Mouse (Mus musculus) heart, adult 2 months (tissue): ENCODE results near the gene Calcoco1. TPM values are rescaled to one million over a fixed set of nuclear protein-coding genes. Genes with fewer than 3 reads are reported as not detected.

Source experiments
- DNase-seq, 2 experiments: peaks; one replicate each; pipeline ENCODE4 v3.0.0; 2021
- H3K27ac ChIP-seq: fragments of 200-600 bp; 2 replicates; pipeline ENCODE4 v1.8.1; 2022
- H3K27me3 ChIP-seq: fragments of 200-500 bp; 2 replicates; pipeline ENCODE4 v1.6.1; 2012; ENCODE audit warnings: mild to moderate bottlenecking, low read length, inconsistent platforms, mixed read lengths; ENCODE audit not compliant: control insufficient read depth, insufficient read depth
- H3K36me3 ChIP-seq: fragments of 200-500 bp; 2 replicates; pipeline ENCODE4 v1.6.1; 2012; ENCODE audit warnings: low read length, inconsistent platforms; ENCODE audit not compliant: control insufficient read depth, insufficient read depth
- H3K4me1 ChIP-seq: fragments of 200-500 bp; 2 replicates; pipeline ENCODE4 v1.6.1; 2011; ENCODE audit warnings: low read length; ENCODE audit not compliant: control insufficient read depth, insufficient read depth
- H3K4me3 ChIP-seq: fragments of 200-600 bp; 2 replicates; pipeline ENCODE4 v1.8.1; 2022
- H3K79me2 ChIP-seq: fragments of 200-500 bp; replicated peaks from 2 replicates; pipeline ENCODE4 v1.6.1; 2012; ENCODE audit warnings: mild to moderate bottlenecking, inconsistent platforms, low read length, moderate library complexity, mixed read lengths; ENCODE audit not compliant: control insufficient read depth, insufficient read depth
- H3K9ac ChIP-seq: fragments of 200-500 bp; 2 replicates; pipeline ENCODE4 v1.6.1; 2012; ENCODE audit warnings: low read depth, mild to moderate bottlenecking, control low read depth, inconsistent platforms, low read length, mixed read lengths
- CTCF ChIP-seq: fragments of 200-600 bp; IDR thresholded peaks from 2 replicates; pipeline ENCODE4 v1.8.1; 2022; ENCODE audit warnings: antibody characterized with exemption, mild to moderate bottlenecking, moderate library complexity
- EP300 ChIP-seq: fragments of 200-500 bp; IDR thresholded peaks from 2 replicates; pipeline ENCODE4 v1.6.1; 2011; ENCODE audit warnings: low read depth, low read length, control low read depth; ENCODE audit not compliant: insufficient read depth
- POLR2A ChIP-seq: fragments of 200-500 bp; IDR thresholded peaks from 2 replicates; pipeline ENCODE4 v1.6.1; 2011; ENCODE audit warnings: mild to moderate bottlenecking, low read depth, low read length, control low read depth; ENCODE audit not compliant: insufficient read depth
- WGBS: fragments of 180-500 bp; shearing (Covaris S2); methylation state at CpG from one replicate; pipeline ENCODE4 v1.1.7; 2018; 5-methylcytosine and 5-hydroxymethylcytosine counted together
- intact Hi-C: fragments of 180-260 bp; cut with DNase I; formaldehyde crosslinking; loops from one replicate; pipeline ENCODE4 v1.15.1; 2025
- polyA plus RNA-seq: library from polyadenylated mRNA; depleted of rRNA; stranded (reverse); fragments of >200 nt; gene quantifications from 2 replicates; pipeline ENCODE4 v1.2.3, GENCODE M21; 2012
- total RNA-seq, 2 experiments: library from RNA; stranded (reverse); gene quantifications; 2 replicates each; pipeline ENCODE4 v1.2.3; 2021

The Calcoco1 gene
- total and polyA plus RNA-seq, 3 experiments: 98.0 to 124 (median 108) TPM

- H3K79me2 ChIP-seq: no peaks in the 10 kb centered on the region
- 12% methylated on average over 20 of the region's 20 CpGs for WGBS
- no peaks in the 10 kb centered on the region for H3K36me3 ChIP-seq
- peak overlapping the region; percentile 44 for H3K9ac ChIP-seq
- intact Hi-C loops: no loop called here
- no peak for DNase-seq
- no peak for TF ChIP-seq EP300
- TF ChIP-seq POLR2A: no peak
- peaks cover 2% of the 10 kb centered on the region; the same call in 1 of the 2 replicates for H3K27me3 ChIP-seq
- H3K4me3 ChIP-seq: peak overlapping the region; percentile 60
- no peak overlapping the region; the same call in 1 of the 2 replicates for H3K27ac ChIP-seq
- no peaks in the 10 kb centered on the region; the same call in 1 of the 2 replicates for H3K4me1 ChIP-seq
Observed at GRCm38 (mm10) chr15:102747286-102747640, 25.3 kb upstream of the Calcoco1 start.

GRCm38 (mm10) chr15:102746488-102747285 lies 24.7 kb upstream of the Calcoco1 start:
- Histone ChIP-seq H3K36me3 (no peaks in the 10 kb centered on the region), H3K79me2 (no peaks in the 10 kb centered on the region), H3K27ac (no peak overlapping the region; the same call in 1 of the 2 replicates), H3K4me3 (peak overlapping the region; percentile 60), H3K27me3 (peaks cover 2% of the 10 kb centered on the region; the same call in 1 of the 2 replicates), H3K9ac (peak overlapping the region; percentile 44), H3K4me1 (no peaks in the 10 kb centered on the region; the same call in 1 of the 2 replicates)
- peak; percentile 52 to 58 for DNase-seq
- 1% methylated on average over 75 of the region's 75 CpGs for WGBS
- no peak for TF ChIP-seq CTCF
- TF ChIP-seq EP300: no peak
- TF ChIP-seq POLR2A: no peak
- intact Hi-C loops: no loop called here

GRCm38 (mm10) chr15:102746126-102746487 lies 24.1 kb upstream of the Calcoco1 start:
- no peaks in the 10 kb centered on the region for H3K79me2 ChIP-seq
- 30% methylated on average over 11 of the region's 11 CpGs for WGBS
- intact Hi-C loops: no loop called here
- DNase-seq: no peak
- H3K9ac ChIP-seq: peak overlapping the region; percentile 44; the same call in 1 of the 2 replicates
- no peak for TF ChIP-seq POLR2A
- no peak for TF ChIP-seq CTCF
- TF ChIP-seq EP300: no peak
- H3K36me3 ChIP-seq: no peaks in the 10 kb centered on the region
- peak overlapping the region; percentile 60 for H3K4me3 ChIP-seq
- H3K4me1 ChIP-seq: no peaks in the 10 kb centered on the region; the same call in 1 of the 2 replicates
- no peak overlapping the region for H3K27ac ChIP-seq
- peaks cover 2% of the 10 kb centered on the region; the same call in 1 of the 2 replicates for H3K27me3 ChIP-seq

- Histone ChIP-seq H3K4me1 (no peaks in the 10 kb centered on the region; the same call in 1 of the 2 replicates), H3K36me3 (no peaks in the 10 kb centered on the region), H3K27ac (no peak overlapping the region), H3K4me3 (no peak overlapping the region), H3K79me2 (no peaks in the 10 kb centered on the region), H3K9ac (no peak overlapping the region), H3K27me3 (peaks cover 2% of the 10 kb centered on the region; the same call in 1 of the 2 replicates)
- DNase-seq: no peak
- 57% methylated on average over 5 of the region's 5 CpGs for WGBS
- intact Hi-C loops: no loop called here
- TF ChIP-seq CTCF: no peak
- no peak for TF ChIP-seq EP300
- TF ChIP-seq POLR2A: no peak
Observed at GRCm38 (mm10) chr15:102745387-102745786, 23.4 kb upstream of the Calcoco1 start.

GRCm38 (mm10) chr15:102744831-102745230 lies 22.9 kb upstream of the Calcoco1 start:
- intact Hi-C loops: no loop called here

GRCm38 (mm10) chr15:102744416-102744815 lies 22.4 kb upstream of the Calcoco1 start:
- Histone ChIP-seq H3K36me3 (no peaks in the 10 kb centered on the region), H3K9ac (no peak overlapping the region), H3K4me3 (no peak overlapping the region), H3K79me2 (no peaks in the 10 kb centered on the region), H3K27me3 (peaks cover 2% of the 10 kb centered on the region; the same call in 1 of the 2 replicates), H3K4me1 (no peaks in the 10 kb centered on the region; the same call in 1 of the 2 replicates), H3K27ac (no peak overlapping the region)
- DNase-seq: no peak
- intact Hi-C loops: no loop called here
- no peak for TF ChIP-seq EP300
- TF ChIP-seq CTCF: no peak
- no peak for TF ChIP-seq POLR2A
- WGBS: 29% methylated on average over 7 of the region's 7 CpGs

More at GRCm38 (mm10) chr15:102744831-102745230, 22.9 kb upstream of the Calcoco1 start:
- Histone ChIP-seq H3K9ac (no peak overlapping the region), H3K27me3 (peaks cover 2% of the 10 kb centered on the region; the same call in 1 of the 2 replicates), H3K79me2 (no peaks in the 10 kb centered on the region), H3K4me1 (no peaks in the 10 kb centered on the region; the same call in 1 of the 2 replicates), H3K36me3 (no peaks in the 10 kb centered on the region), H3K27ac (no peak overlapping the region), H3K4me3 (no peak overlapping the region)
- WGBS: 43% methylated on average over 9 of the region's 9 CpGs
- TF ChIP-seq CTCF (no peak), POLR2A (no peak), EP300 (no peak)
- DNase-seq: no peak
